Mouse (Mus musculus) urinary bladder, postnatal 14 days (tissue): ENCODE results near the gene Gsg1l2.
A peak's percentile ranks its signal among the peaks of the same experiment; 100 is the strongest.

Experiments
- DNase-seq: peaks from one replicate; pipeline ENCODE4 v3.0.0; 2021; ENCODE audit warnings: low spot score

The Gsg1l2 gene

DNA sequence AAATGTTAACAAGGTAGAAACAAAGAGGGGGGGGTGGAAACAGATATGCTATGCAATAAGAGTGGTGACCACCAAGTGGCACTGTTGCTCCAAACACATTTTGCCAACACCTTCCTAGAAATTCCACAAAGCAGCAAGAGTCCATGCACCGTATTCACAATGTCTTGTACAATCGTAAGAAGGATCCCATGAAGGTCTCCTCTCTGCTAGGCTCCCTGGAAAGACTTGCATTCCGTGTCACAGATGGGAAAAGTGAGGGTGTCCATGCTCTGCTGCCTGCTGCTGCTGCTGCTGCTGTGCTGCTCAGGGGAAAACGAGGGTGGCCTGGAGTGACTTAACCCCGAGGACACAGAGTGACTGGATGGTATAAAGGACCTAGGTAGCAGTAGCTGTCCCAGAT, 45.2 kb downstream of the Gsg1l2 start:
- peak; percentile 28 for DNase-seq

DNA sequence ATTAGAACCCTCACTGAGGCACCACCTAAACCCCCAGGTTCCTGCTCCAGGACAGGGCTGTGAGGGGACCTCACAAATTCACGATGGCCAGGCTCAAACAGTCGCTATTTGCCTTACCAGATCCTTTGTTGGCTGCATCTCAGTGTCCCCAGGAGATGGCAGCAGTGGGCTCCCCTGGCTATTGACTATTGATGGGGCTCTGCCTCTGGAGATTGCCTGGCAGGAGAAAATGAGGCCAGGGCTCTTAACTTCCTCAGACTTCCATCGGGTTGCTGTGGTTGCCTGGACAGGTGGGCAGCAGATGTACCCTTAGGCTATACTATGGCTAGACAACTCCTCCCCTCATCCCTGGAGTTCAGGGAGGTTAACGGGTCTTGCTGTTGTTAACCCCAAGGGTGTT, 45.8 kb downstream of the Gsg1l2 start:
- peak; percentile 50 for DNase-seq

DNA sequence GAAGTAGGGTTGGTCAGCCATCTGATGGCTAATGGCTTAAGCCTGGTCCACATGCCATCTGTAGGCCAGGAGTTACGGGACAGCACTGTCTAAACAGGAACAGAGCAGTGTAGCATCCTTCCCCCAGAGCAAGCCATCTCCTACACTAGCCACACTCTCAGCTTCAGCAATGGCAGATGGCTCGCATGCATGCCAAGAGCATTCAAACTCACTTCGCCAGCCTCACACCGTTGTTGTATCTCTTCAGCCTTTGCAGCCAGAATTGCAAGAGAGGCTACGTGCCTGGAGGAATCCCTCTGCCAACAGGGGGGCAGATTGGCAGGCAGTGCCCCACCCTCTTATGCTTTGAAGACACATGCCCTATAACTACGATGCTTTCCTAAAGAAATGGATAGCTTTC, 47.2 kb downstream of the Gsg1l2 start:
- no peak for DNase-seq

DNA sequence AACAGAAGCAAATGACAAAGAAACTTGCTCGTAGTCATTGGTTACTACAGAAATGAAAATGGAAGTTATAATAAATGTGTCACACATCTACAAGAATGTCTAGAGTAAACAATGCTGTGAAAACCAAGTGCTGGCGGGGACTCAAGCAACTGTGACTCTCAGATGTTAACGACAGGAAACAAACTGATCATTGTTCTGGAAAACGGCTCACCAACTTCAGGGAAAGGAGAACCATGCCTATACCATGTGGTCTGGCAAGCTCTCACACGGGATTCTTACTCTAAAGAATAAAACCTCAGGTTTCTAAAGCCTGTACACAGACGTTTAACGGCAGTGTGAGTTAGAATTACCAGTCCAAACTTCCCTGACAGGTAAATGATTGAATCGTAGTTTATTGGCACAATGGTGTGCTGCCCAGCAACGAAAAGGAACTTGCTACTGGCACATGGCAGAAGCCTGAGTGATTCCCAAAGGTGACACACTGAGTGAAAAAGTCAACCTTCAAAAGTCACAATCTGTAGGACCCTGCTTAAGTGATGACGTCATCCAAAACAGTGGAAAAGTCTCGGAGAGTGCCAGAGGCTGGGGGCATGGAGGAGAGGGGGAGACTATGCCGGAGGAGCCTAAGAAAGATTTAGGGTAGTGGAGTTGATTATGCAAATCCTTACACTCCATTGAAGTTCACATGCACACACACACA, 54.1 kb downstream of the Gsg1l2 start:
- DNase-seq: no peak

DNA sequence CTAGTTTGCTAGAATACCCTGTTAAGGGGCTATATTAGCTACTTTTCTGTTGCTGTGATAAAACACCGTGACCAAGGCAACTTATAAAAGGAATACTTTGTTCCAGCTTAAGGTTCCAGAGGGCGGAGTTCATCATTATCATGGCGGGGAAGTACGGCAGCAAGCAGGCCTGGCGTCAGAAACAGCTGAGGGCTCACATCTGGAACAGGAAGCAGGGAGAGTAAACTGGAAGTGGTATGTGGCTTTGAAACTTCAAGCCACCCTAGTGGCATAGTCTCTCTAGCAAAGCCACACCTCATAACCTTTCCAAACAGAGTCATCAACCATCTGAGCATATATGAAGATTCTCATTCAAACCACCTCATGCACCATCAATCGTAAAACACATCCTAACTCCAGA, 55.1 kb downstream of the Gsg1l2 start:
- no peak for DNase-seq

DNA sequence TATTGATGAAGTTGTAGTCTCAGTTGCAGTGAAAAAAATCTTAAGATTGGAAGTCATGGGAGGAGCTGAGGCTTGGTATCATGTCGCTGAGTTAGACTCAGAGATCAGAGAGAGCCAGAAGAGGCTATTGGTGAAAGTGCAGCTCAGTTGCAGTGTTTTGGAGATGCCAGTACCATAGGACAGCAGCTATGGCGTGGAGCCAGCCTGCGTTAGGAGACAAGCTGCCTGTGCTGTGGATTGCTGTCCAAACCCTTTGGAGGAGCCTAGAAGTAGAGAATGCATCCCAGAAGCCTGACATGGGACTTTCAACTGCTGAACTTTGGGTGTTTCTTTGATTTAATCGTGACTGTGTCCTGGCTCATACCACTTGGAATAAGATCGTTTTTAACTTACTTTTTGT, 57.4 kb downstream of the Gsg1l2 start:
- DNase-seq: no peak

DNA sequence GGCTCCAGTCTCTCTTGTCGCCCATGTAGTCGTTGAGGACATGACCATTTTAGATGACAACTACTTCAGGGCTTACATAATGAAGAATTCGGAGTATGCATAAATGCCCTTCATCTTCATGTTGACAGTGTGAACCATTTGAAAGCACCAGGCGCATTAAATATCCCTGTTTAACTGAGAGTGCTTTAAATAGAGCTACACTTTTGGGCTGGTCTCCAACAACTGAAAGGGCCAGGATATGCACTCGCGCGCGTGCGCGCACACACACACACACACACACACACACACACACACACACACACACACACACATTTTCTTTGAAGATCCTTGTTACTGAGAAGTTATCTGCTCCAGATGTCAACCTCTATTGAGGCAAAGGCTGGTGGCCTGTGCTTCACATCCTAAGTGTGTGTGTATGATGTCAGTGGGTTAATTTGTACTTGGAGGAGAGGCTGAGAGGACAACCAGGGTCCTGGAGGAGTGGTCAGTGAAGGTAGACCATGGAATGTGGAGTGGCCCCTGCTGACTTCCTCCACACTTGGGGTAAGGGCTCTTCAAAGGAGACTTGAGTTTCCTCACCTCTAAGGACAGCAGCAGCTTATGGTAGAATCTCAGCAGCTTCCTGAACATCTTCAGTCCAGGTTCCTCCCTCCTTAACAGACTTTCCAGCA, 61.1 kb downstream of the Gsg1l2 start:
- DNase-seq: no peak
